Mouse (Mus musculus): ENCODE results near the gene Psmd9. TPM values are rescaled to one million over a fixed set of nuclear protein-coding genes. Genes with fewer than 3 reads are reported as not detected.

Psmd9 gene
- polyA plus RNA-seq, 1 experiment from 2014 or later, result 79.3 TPM

GRCm38 (mm10) chr5:123162942-123163341 lies 6.3 kb upstream of the Psmd9 start:
- no peak overlapping the region for H3K27ac ChIP-seq
- no peak for ATAC-seq (ENCODE audit: low FRiP score)
- peaks cover 87% of the 10 kb centered on the region for H3K36me3 ChIP-seq
- no peak overlapping the region for H3K4me2 ChIP-seq
- 81% methylated on average over 9 of the region's 9 CpGs for WGBS
- H3K9me3 ChIP-seq, result no peaks in the 10 kb centered on the region
- H3K9ac ChIP-seq, result no peak overlapping the region
- H3K4me3 ChIP-seq, result no peak overlapping the region
- no peaks in the 10 kb centered on the region for H3K27me3 ChIP-seq
- H3K4me1 ChIP-seq (replicated peaks), result no peaks in the 10 kb centered on the region

GRCm38 (mm10) chr5:123166437-123166836 lies 2.8 kb upstream of the Psmd9 start:
- no peak overlapping the region for H3K27ac ChIP-seq
- no peaks in the 10 kb centered on the region for H3K27me3 ChIP-seq
- WGBS, result 95% methylated on average over 10 of the region's 10 CpGs
- peaks cover 53% of the 10 kb centered on the region for H3K36me3 ChIP-seq
- no peak overlapping the region for H3K4me2 ChIP-seq
- H3K4me1 ChIP-seq (replicated peaks), result no peaks in the 10 kb centered on the region
- H3K9ac ChIP-seq, result no peak overlapping the region
- H3K9me3 ChIP-seq, result no peaks in the 10 kb centered on the region
- no peak overlapping the region for H3K4me3 ChIP-seq
- ATAC-seq (ENCODE audit: low FRiP score), result no peak

- Histone ChIP-seq H3K4me1 (replicated peaks) (peaks cover 7% of the 10 kb centered on the region; the same call in 1 of the 2 replicates), H3K4me3 (no peak overlapping the region), H3K36me3 (peaks cover 42% of the 10 kb centered on the region), H3K27me3 (no peaks in the 10 kb centered on the region), H3K9ac (no peak overlapping the region), H3K27ac (no peak overlapping the region), H3K9me3 (no peaks in the 10 kb centered on the region), H3K4me2 (no peak overlapping the region)
- no peak for ATAC-seq (ENCODE audit: low FRiP score)
- WGBS, result 76% methylated on average over 5 of the region's 5 CpGs
Measured at GRCm38 (mm10) chr5:123167591-123167990, 1.6 kb upstream of the Psmd9 start.

- Histone ChIP-seq H3K27ac (no peak overlapping the region), H3K9ac (no peak overlapping the region), H3K9me3 (no peaks in the 10 kb centered on the region), H3K4me2 (no peak overlapping the region), H3K4me1 (replicated peaks) (peaks cover 7% of the 10 kb centered on the region; the same call in 1 of the 2 replicates), H3K27me3 (no peaks in the 10 kb centered on the region), H3K36me3 (peaks cover 20% of the 10 kb centered on the region), H3K4me3 (no peak overlapping the region)
- 70% methylated on average over 9 of the region's 9 CpGs for WGBS
- no peak for ATAC-seq (ENCODE audit: low FRiP score)
Measured at GRCm38 (mm10) chr5:123170365-123170764, 1.2 kb downstream of the Psmd9 start.

GRCm38 (mm10) chr5:123171646-123172350 lies 2.6 kb downstream of the Psmd9 start:
- Histone ChIP-seq H3K27ac (no peak overlapping the region), H3K9ac (peak overlapping the region; percentile 56; the same call in 1 of the 2 replicates), H3K9me3 (no peaks in the 10 kb centered on the region), H3K36me3 (peaks cover 6% of the 10 kb centered on the region), H3K4me2 (peak overlapping the region; percentile 45), H3K4me1 (replicated peaks) (peaks cover 7% of the 10 kb centered on the region; the same call in 1 of the 2 replicates), H3K4me3 (peak overlapping the region; percentile 5; the same call in 1 of the 2 replicates), H3K27me3 (no peaks in the 10 kb centered on the region)
- ATAC-seq (ENCODE audit: low FRiP score), result peak; percentile 61; the same call in 1 of the 2 replicates
- 16% methylated on average over 22 of the region's 22 CpGs for WGBS

- no peak for ATAC-seq (ENCODE audit: low FRiP score)
- H3K27me3 ChIP-seq, result no peaks in the 10 kb centered on the region
- WGBS, result 96% methylated on average over 5 of the region's 5 CpGs
Measured at GRCm38 (mm10) chr5:123178792-123179191, 9.6 kb downstream of the Psmd9 start.

DNA sequence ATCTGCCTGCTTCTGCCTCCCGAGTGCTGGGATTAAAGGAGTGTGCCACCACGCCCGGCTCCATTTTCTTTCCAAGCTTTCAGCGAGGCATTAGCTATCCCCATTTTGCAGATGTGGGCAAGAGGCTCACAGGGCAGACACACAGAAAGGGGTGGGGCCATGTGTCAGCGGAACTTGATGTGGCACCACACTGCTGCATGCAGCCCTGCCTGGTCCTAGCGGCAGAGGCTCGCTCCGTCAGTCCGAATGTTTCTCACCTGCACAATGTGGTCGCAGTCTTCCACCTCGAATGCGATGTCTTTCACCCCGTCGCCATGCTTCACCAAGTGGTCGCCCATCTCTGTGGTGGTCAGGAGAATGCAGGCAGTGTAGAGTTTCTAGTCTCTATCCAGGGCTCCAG lies 11.2 kb downstream of the Psmd9 start:
- ATAC-seq (ENCODE audit: low FRiP score), result no peak
- no peak overlapping the region for H3K9ac ChIP-seq

More at GRCm38 (mm10) chr5:123178792-123179191, 9.6 kb downstream of the Psmd9 start:
- Histone ChIP-seq H3K9me3 (no peaks in the 10 kb centered on the region), H3K9ac (no peak overlapping the region), H3K36me3 (no peaks in the 10 kb centered on the region), H3K4me3 (no peak overlapping the region), H3K4me1 (replicated peaks) (no peaks in the 10 kb centered on the region), H3K4me2 (no peak overlapping the region), H3K27ac (no peak overlapping the region)

DNA sequence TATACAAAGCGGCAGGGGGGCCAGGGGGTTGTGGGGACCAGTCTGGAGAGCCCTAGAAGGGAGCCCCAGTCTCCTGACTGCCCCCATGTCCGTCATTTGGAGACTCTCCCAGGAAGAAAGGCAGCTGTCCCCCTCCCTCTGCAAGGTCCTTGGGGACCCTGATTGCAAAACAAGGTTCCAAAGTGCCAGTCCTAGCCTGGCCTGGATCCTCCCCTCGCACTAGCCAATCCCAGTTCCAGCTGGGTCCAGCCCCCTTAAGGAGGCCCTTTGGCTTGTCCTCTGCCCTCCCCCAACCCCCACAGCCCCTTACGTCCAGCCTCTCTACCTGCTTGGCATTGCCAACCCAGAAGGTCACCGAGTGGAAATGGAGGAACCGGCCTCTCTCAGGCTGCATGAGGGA lies 12.3 kb downstream of the Psmd9 start:
- H3K9ac ChIP-seq, result no peak overlapping the region
- no peak overlapping the region for H3K4me2 ChIP-seq
- H3K27ac ChIP-seq, result no peak overlapping the region
- H3K9me3 ChIP-seq, result no peaks in the 10 kb centered on the region
- no peaks in the 10 kb centered on the region for H3K36me3 ChIP-seq
- no peaks in the 10 kb centered on the region for H3K27me3 ChIP-seq
- H3K4me1 ChIP-seq (replicated peaks), result no peaks in the 10 kb centered on the region
- no peak for ATAC-seq (ENCODE audit: low FRiP score)
- no peak overlapping the region for H3K4me3 ChIP-seq
- WGBS, result 73% methylated on average over 6 of the region's 6 CpGs

More for the DNA sequence above, 11.2 kb downstream of the Psmd9 start:
- no peaks in the 10 kb centered on the region for H3K4me1 ChIP-seq (replicated peaks)
- no peak overlapping the region for H3K27ac ChIP-seq
- WGBS, result 91% methylated on average over 15 of the region's 15 CpGs
- H3K4me3 ChIP-seq, result no peak overlapping the region
- no peaks in the 10 kb centered on the region for H3K27me3 ChIP-seq
- no peaks in the 10 kb centered on the region for H3K36me3 ChIP-seq
- H3K9me3 ChIP-seq, result no peaks in the 10 kb centered on the region
- no peak overlapping the region for H3K4me2 ChIP-seq

DNA sequence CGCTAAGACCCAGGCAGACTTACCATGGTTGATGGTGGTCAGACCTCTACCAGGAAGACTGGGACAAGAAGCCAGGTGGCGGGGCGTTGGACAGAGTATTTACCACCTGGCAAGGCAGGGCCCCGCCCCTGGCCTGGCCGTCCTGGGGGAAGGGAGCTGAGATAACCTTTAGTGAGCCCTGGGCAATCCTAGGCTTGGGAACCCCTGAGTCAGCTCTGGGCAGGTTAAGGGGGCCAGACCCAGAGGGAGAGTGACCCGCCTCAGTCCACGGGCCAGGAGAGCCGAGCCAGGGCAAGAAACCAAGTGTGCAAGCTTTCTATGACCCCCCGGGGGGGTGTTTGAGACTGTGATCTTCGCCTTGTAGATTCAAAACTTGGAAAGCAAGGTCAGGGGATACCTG lies 13.4 kb downstream of the Psmd9 start, which contains the start of gene Hpd:
Hpd (minus strand) TSS at position 77 of the 400 bp plus-strand sequence.
- WGBS, result 89% methylated on average over 10 of the region's 10 CpGs
- H3K36me3 ChIP-seq, result no peaks in the 10 kb centered on the region
- no peaks in the 10 kb centered on the region for H3K4me1 ChIP-seq (replicated peaks)
- no peak within 1 kb of the TSS for H3K4me3 ChIP-seq
- no peak within 1 kb of the TSS for H3K27ac ChIP-seq
- no peak for ATAC-seq (ENCODE audit: low FRiP score)
- H3K9me3 ChIP-seq, result no peaks in the 10 kb centered on the region
- H3K9ac ChIP-seq, result no peak within 1 kb of the TSS
- H3K27me3 ChIP-seq, result no peaks in the 10 kb centered on the region
- H3K4me2 ChIP-seq, result no peak within 1 kb of the TSS

- no peak for ATAC-seq (ENCODE audit: low FRiP score)
- Histone ChIP-seq H3K27ac (no peak overlapping the region), H3K4me3 (no peak overlapping the region), H3K27me3 (no peaks in the 10 kb centered on the region), H3K4me1 (replicated peaks) (no peaks in the 10 kb centered on the region), H3K9ac (no peak overlapping the region), H3K9me3 (no peaks in the 10 kb centered on the region), H3K36me3 (no peaks in the 10 kb centered on the region), H3K4me2 (no peak overlapping the region)
- 79% methylated on average over 6 of the region's 6 CpGs for WGBS
Measured at GRCm38 (mm10) chr5:123185966-123186365, 16.8 kb downstream of the Psmd9 start.

DNA sequence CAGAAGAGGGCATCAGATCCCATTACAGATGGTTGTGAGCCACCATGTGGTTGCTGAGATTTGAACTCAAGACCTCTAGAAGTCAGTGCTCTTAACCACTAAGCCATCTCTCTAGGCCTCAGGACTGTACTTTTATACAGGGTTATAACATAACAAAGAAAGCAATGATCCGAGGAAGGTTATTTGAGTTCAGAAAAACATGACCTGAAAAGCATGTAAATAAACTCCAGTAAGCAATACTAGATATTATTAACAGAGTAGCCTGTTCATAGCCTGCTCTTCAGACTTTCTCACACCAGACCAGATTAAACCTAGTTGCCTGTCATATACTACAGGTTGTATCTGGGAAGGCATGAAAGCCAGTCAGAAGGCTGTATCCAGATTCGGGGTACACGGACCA lies 18.1 kb downstream of the Psmd9 start:
- 94% methylated on average over 3 of the region's 3 CpGs for WGBS
- no peaks in the 10 kb centered on the region for H3K9me3 ChIP-seq
- no peak overlapping the region for H3K4me2 ChIP-seq
- no peak overlapping the region for H3K27ac ChIP-seq
- no peak overlapping the region for H3K9ac ChIP-seq
- no peaks in the 10 kb centered on the region for H3K4me1 ChIP-seq (replicated peaks)
- H3K27me3 ChIP-seq, result no peaks in the 10 kb centered on the region
- no peaks in the 10 kb centered on the region for H3K36me3 ChIP-seq
- no peak overlapping the region for H3K4me3 ChIP-seq
- no peak for ATAC-seq (ENCODE audit: low FRiP score)

- H3K4me1 ChIP-seq (replicated peaks), result no peaks in the 10 kb centered on the region
- H3K36me3 ChIP-seq, result no peaks in the 10 kb centered on the region
- no peak overlapping the region for H3K27ac ChIP-seq
- H3K9me3 ChIP-seq, result no peaks in the 10 kb centered on the region
- H3K4me3 ChIP-seq, result no peak overlapping the region
- H3K27me3 ChIP-seq, result no peaks in the 10 kb centered on the region
- WGBS, result 82% methylated on average over 3 of the region's 3 CpGs
- no peak for ATAC-seq (ENCODE audit: low FRiP score)
- H3K9ac ChIP-seq, result no peak overlapping the region
- H3K4me2 ChIP-seq, result no peak overlapping the region
Measured at GRCm38 (mm10) chr5:123190912-123191311, 21.7 kb downstream of the Psmd9 start.

DNA sequence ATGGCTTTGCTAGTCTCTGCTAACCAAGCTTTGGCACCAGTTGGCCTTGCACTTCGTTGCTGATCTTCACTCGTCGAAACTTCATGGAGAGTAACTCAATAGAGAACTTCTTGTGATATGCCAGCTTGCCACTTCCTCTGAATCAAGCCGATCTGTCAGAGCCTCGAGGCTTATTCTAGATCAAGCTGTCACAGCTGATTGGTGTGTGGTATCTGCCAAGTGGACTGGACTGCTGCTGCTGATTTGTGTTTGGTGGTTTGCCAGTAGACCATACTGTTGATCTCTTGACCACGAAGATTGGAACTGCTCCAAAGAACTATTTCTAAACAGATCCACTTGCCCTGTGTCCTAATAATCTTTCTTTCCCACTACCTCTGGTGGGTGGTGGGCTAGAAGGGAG lies 22.2 kb downstream of the Psmd9 start:
- H3K4me3 ChIP-seq, result no peak overlapping the region

More for the DNA sequence above, 22.2 kb downstream of the Psmd9 start:
- no peaks in the 10 kb centered on the region for H3K9me3 ChIP-seq
- no peak for ATAC-seq (ENCODE audit: low FRiP score)
- no peaks in the 10 kb centered on the region for H3K4me1 ChIP-seq (replicated peaks)
- no peaks in the 10 kb centered on the region for H3K36me3 ChIP-seq
- no peaks in the 10 kb centered on the region for H3K27me3 ChIP-seq
- 85% methylated on average over 6 of the region's 6 CpGs for WGBS
- no peak overlapping the region for H3K27ac ChIP-seq
- no peak overlapping the region for H3K4me2 ChIP-seq
- H3K9ac ChIP-seq, result no peak overlapping the region

Measured in hindbrain, embryonic 13.5 days (tissue).